Mouse (Mus musculus) lung, postnatal 36 days (tissue): ENCODE data around the gene Gdf1.

Experiments used
- DNase-seq: peaks from one replicate; pipeline ENCODE4 v3.0.0; 2022; ENCODE audit warnings: mixed read lengths

Gene Gdf1

GRCm38 (mm10) chr8:70329124-70329834 is at the start of gene Gdf1:
Gene Gdf1 (plus strand): TSS chr8:70329817.
- DNase-seq = no peak

- no peak for DNase-seq
Measured at GRCm38 (mm10) chr8:70281001-70281400, 48.6 kb upstream of the Gdf1 start.

DNA sequence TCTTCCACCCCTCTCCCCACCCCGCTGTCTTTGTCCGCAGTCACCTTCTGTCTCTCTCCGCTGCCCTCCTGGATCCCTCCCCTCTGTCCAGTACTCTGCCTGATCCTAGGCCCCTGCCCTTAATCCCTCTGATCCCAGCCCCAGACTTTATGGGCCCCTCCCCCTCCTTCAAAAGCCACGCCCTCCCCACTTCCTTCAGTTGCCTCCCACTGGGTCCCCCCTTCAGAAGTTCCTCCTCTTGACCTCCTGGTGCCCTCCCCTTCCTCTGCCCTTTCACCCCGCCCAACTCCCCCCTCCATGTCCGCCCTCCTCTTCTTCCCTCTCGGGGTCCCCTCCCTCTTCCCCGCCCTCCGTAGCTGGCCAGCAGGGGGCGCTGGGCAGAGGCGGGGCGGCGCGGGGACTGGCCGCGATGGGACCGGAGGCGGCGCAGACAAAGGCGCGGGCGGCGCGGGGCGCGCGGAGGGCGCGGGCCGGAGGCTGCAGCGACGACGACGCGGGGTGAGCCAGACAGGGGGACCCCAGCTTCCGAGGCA is 46.9 kb upstream of the Gdf1 start, which contains the start of gene Homer3:
TSS of gene Homer3 (plus strand) at position 225 of the 533 bp plus-strand sequence.
- DNase-seq = peak; percentile 96

GRCm38 (mm10) chr8:70283136-70284077 is 46.2 kb upstream of the Gdf1 start:
- DNase-seq = no peak

DNA sequence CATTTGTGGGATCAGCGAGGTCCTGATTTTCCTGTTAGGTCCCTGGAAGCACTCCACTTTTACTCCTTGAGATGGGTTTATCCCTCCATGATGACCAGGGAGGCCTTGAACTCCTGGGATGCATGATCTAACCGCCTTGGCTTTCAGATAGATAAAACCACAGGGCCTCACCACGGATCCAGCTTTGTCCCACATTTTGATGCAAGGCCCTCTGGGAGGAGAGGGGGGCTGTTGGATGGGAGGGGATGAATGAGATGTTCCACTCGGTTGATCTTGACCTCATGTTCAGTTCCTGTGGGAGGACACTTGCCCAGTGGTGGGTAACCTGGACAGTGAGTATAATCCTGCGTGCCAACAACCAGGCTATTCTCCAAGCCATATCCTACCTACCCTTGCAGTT is 45.2 kb upstream of the Gdf1 start:
- no peak for DNase-seq

- no peak for DNase-seq
Measured at GRCm38 (mm10) chr8:70285304-70285703, 44.3 kb upstream of the Gdf1 start.

DNA sequence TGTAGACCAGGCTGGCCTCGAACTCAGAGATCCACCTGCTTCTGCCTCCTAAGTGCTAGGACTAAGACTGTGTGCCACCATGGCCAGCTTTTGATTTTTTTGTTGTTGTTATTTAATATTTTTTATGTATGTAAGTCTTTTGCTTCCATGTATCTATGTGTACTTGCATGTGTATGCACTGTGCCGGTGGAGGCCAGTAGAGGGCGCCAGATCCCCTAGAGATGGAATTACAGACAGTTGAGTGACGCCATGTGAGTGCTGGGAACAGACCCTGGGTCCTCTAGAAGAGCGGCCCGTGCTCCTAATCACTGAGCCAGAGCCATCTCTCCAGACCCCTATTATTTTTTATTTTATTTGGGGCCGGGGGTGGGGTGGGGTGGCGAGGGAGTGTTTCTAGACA is 42.9 kb upstream of the Gdf1 start:
- DNase-seq = no peak

- DNase-seq = peak; percentile 70
Measured at GRCm38 (mm10) chr8:70293988-70294405, 35.6 kb upstream of the Gdf1 start.

- DNase-seq = no peak
Measured at GRCm38 (mm10) chr8:70300881-70301280, 28.7 kb upstream of the Gdf1 start.

- DNase-seq = peak; percentile 97
Measured at GRCm38 (mm10) chr8:70302358-70302890, 27.2 kb upstream of the Gdf1 start, which contains the start of the genes Ddx49 and Cope. Gene Ddx49 (minus strand): TSS chr8:70302489. Gene Cope (plus strand): TSS chr8:70302518.

GRCm38 (mm10) chr8:70302901-70303300 is 26.7 kb upstream of the Gdf1 start:
- no peak for DNase-seq

DNA sequence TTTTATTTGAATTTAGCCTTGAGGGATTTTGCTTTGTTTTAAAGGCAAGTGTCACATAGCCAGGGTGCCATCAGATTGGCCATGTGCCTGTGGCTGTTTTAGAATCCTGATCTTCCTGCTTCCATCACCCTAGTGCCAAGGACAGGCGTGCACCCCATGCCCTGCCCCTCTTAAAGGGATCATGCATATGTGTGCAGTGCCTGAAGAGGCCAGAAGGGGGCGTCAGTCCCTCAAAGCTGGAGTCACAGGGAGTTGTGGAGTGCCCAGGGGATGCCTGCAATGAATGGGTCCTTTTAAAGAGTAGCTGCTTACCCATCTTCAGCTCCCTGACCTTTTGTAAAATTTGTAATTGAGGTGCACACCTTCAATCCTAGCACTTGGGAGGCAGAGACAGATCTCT is 20.3 kb upstream of the Gdf1 start:
- peak; percentile 27 for DNase-seq

- no peak for DNase-seq
Measured at GRCm38 (mm10) chr8:70313399-70313798, 16.2 kb upstream of the Gdf1 start.

DNA sequence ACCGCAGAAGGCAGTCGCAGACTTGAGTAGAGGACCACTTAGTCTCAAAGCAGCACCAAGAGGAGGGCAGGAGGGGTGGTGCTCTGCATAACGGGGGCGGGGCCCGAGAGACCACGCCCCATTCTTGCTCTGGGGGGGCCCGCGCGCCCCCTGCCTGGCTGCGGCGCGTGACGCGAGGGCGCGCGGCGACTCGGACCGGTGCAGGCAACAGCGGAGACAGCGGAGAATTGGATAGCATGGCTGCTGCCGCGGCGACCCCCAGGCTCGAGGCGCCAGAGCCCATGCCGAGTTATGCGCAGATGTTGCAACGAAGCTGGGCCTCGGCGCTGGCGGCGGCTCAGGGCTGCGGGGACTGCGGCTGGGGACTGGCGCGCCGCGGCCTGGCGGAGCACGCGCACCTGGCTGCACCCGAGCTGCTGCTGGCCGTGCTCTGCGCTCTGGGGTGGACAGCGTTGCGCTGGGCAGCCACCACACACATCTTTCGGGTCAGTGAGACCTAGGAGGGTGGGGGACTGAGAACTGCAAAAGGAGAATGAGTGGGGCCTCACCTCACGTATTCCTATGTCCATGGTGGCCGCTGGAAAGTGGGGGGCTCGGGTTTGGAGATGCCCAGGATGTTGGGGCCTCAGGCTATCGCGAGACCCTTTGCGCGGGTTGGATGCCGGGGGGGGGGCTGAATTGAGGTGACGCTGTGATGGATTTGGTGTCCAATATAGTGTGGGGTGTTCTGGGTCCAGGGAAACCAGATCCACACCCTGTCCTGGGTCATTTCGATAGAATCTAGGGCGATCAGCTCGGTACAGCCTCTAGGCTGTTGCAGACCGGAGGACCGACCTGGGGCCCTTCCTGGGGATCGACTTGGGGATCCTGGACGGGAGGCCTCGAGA is 13.8 kb upstream of the Gdf1 start, which contains the start of gene Cers1:
TSS of gene Cers1 (plus strand) at position 152 of the 887 bp plus-strand sequence.
- DNase-seq = peak; percentile 67

- no peak for DNase-seq
Measured at GRCm38 (mm10) chr8:70316511-70317504, 12.8 kb upstream of the Gdf1 start.

GRCm38 (mm10) chr8:70317872-70318271 is 11.7 kb upstream of the Gdf1 start:
- DNase-seq = no peak

- DNase-seq = no peak
Measured at GRCm38 (mm10) chr8:70323716-70324115, 5.9 kb upstream of the Gdf1 start.

DNA sequence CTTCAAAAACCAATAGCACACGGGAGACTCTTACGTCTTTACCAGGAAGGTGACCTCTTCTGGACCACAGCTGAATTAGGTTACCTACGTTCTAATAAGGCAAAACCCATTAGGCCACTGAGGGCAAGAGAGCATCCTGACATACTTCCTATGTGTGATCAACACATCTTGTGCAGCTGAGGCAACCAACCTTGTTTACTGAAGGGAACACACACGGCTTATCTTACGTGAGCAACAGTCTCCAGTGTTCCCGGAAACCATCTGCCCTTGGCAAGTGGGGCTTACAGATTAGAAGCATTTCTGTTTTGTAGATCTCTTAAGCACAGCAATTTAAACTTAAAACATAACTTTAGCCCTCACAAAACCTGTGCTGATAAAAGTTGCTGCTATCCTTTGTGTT is 2.1 kb upstream of the Gdf1 start:
- no peak for DNase-seq

DNA sequence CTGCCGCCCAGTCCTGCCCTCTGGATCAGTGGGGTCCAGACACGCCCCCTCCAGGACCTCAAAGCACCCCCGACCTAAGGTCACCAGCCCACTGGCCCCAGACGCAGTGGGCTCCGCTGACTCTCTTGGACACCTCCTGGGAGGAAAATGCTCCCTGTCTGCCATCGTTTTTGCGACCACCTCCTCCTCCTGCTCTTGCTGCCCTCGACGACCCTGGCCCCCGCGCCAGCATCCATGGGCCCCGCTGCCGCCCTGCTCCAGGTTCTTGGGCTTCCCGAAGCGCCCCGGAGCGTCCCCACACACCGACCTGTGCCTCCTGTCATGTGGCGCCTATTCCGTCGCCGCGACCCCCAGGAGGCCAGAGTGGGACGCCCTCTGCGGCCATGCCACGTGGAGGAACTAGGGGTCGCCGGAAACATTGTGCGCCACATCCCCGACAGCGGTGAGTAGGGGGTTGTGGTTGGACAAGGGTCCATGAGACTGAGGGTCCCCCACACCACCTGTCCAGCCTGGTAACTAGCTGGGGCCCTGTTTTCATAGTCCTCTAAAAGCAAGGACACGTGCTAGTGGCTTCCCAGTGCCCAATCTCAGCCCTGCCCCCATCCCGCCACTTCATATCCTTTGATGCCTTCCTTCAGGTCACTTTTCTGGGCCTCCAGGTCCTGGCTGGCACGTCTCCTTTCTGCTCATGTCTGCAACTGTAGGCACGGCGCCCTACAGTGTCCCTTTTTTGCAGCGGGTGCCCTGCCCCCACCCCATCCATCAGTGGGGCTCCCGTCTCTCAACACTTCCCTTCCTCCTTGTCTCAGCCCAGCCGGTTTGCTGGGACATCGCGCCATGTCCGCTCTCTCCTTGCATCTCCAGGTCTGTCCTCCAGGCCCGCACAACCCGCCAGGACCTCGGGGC is 471 bp downstream of the Gdf1 start:
- no peak for DNase-seq
